Mouse (Mus musculus) lung, adult 2 months (tissue): ENCODE measurements around the gene Gzmn.

Experiments used
- CTCF ChIP-seq: fragments of 200-500 bp; IDR thresholded peaks from 2 replicates; pipeline ENCODE4 v1.5.1; 2011; ENCODE audit warnings: mild to moderate bottlenecking, low read length, control low read depth; ENCODE audit not compliant: insufficient read depth
- POLR2A ChIP-seq: fragments of 200-500 bp; IDR thresholded peaks from 2 replicates; pipeline ENCODE4 v1.6.1; 2011; ENCODE audit warnings: low read depth, mild to moderate bottlenecking, control low read depth, low read length, borderline replicate concordance; ENCODE audit errors: extremely low read depth

GRCm38 (mm10) chr14:56186946-56187345, 12.5 kb upstream of the Gzmn start:
- TF ChIP-seq CTCF (0 out of 2 replicates have a peak, but pooled peaks have one; percentile 3), POLR2A (no peak)
